Mouse (Mus musculus) activated CD4-positive, CD25-positive, alpha-beta regulatory T cell, adult 4 months (primary cell): ENCODE results near the gene Corin. TPM values are rescaled to one million over a fixed set of nuclear protein-coding genes. Genes with fewer than 3 reads are reported as not detected.

Source experiments
- ATAC-seq: one replicate; pipeline ENCODE4 v1.8.0; 2017
- polyA plus RNA-seq, 2 experiments: library from polyadenylated mRNA; unstranded; fragments of 100-300 nt; shearing (Covaris generic); gene quantifications; one replicate each; pipeline ENCODE4 v1.2.1; 2017

Corin gene
- under 1 TPM in 1 of 2 experiments, not detected in 1; 0.09 TPM for polyA plus RNA-seq

GRCm38 (mm10) chr5:72503531-72504523 lies at the start of gene Corin:
Corin (minus strand) TSS chr5:72504473.
- no peak for ATAC-seq

GRCm38 (mm10) chr5:72551209-72551608 lies 46.9 kb upstream of the Corin start:
- ATAC-seq: no peak

GRCm38 (mm10) chr5:72528896-72529295 lies 24.6 kb upstream of the Corin start:
- ATAC-seq: no peak

DNA sequence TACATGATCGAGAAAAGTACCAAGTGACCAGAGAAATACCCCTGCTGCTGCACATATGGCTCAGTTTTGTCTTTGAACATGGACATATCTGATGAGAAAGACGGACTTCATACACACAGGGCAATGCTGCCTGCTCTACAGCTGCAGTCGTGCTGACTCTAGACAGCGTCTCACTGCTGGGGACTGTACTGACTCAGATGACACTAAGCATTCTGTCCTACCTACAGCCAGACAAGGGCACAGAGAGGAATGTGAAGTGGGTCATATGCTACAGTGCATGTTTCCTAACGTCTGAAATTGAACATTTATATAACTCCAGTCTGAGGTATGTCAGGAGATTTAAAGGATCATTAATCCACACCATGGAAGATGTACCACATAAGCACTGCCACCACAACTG lies 9.5 kb upstream of the Corin start:
- no peak for ATAC-seq

GRCm38 (mm10) chr5:72505740-72506139 lies 1.5 kb upstream of the Corin start:
- no peak for ATAC-seq

- ATAC-seq: no peak
These were observed 1.5 kb downstream of the Corin start for GRCm38 (mm10) chr5:72502778-72503177.

DNA sequence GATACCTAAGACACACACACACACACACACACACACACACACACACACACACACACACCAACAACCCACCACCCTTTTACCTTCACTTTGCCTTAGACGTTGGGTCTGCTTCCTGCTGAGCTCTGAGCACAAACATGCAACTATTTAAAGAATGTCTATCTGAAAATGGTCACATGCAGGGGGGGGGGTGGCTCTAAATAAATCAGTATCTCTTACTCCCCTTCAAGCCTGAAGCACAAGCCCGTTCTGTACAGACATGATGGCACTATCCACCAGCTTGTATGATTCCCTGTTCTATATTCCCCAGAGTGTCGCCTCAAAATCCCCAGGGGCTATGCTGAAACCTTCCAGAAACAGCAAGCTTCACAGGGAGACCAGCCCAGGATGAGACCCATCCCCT lies 2.5 kb downstream of the Corin start:
- ATAC-seq: no peak

GRCm38 (mm10) chr5:72498271-72498670 lies 6.0 kb downstream of the Corin start:
- no peak for ATAC-seq

DNA sequence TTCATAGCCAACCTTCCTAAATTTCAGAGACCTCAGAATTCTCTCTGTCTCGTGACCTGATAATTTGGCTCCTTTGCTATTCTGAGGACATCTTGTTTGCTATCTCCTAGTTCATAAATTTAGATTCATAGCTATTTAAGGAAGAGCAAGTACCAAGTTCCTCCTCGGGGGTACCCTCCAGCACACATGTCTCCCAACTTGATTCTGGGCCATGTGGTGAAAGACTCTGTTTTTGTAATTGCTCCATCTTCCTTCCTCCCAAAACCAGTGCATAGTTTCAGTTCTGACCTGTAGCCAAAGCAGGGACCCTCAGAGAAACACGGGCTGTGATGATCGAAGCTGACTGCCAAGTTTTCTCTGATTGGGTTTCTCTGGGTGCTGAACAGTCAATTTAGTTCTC lies 7.5 kb downstream of the Corin start:
- no peak for ATAC-seq

DNA sequence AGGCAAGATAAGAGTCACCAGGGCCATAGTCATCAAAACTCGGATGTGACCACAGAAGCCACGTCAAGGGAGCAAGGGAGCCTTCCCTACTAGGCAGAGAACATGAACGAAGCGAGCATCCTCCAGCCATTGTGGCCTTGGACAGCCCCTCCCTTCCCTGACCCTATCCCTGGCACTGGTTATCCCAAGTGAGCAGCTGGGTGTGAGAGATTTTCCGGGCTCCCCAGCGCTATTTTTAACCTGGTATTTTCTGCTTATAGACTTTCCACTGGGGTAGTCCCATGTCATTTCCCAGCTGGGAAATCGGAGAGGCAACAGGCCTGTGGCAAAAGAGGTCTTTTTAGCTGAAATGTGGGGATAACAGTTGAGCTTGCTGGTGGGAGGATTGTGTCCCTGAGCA lies 10.4 kb downstream of the Corin start:
- ATAC-seq: no peak

DNA sequence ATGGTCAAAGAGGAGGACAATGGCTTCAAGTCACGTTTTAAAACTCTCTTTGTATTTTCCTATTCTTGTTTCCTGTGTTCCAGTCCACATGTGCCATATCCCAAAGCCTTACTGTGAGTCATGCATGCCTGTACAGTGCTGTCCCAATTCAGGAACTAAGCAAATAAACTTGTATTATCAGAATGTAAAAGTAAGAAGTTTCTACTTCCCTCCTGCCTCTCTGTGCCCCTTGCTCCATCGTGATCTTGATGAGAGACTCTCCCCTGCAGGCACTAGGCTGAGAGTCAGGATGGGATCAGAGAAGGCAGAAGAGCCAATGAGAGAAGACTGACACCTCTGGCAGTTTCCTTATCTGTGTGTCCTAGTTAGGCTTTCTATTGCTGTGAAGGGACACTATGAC lies 13.0 kb downstream of the Corin start:
- no peak for ATAC-seq

- ATAC-seq: no peak
These were observed 23.8 kb downstream of the Corin start for GRCm38 (mm10) chr5:72480456-72480855.

DNA sequence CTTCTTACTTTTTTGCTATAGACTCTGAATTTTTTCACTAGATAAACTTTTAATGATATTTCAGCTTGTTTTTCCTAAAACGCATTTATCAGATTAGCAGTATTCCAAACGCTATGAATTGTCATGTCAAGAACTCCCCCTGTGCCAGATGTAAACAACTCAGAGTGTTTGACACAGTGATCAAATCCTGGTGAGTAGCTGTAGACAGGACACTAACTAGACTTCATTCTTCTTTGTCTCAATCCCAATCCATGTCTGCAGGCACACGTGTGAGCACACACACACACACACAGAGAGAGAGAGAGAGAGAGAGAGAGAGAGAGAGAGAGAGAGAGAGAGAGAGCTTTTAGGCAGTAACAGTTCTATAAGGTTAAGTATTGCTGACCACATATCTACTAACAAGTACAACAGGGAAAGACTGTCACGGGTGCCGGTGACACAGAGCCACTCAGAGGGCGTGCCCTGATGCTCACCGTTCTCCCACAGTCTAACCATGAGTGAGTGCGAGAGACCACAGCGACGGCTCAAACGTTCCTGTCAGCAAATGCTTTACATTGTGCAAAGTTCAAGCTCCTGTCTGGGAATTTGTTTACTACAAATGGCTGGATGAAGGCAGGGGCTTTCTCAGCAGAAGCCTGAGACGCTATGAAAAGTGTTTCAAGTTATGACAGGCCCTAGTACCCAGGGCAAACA lies 31.8 kb downstream of the Corin start:
- ATAC-seq: no peak

DNA sequence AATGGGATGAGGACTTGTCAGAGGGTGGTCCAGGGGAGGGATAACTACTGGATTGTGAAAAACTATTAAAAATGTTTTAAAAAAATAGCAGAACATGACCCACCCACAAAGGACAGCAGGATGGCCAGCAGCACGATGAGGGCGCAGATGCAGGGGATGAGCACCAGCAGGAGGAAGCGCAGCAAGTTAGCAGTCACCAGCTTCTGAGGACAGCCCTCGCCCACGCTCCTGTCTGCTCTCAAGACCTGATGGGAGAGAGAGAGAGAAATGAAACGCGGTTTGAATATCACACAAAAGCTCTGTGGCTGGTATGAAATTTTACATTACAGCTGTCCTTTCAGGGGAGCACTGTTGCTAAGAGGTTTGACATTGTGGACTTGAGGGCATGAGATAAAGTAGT lies 32.5 kb downstream of the Corin start:
- ATAC-seq: no peak

GRCm38 (mm10) chr5:72464932-72465331 lies 39.3 kb downstream of the Corin start:
- ATAC-seq: no peak

- no peak for ATAC-seq
These were observed 44.7 kb downstream of the Corin start for GRCm38 (mm10) chr5:72459374-72460112.

DNA sequence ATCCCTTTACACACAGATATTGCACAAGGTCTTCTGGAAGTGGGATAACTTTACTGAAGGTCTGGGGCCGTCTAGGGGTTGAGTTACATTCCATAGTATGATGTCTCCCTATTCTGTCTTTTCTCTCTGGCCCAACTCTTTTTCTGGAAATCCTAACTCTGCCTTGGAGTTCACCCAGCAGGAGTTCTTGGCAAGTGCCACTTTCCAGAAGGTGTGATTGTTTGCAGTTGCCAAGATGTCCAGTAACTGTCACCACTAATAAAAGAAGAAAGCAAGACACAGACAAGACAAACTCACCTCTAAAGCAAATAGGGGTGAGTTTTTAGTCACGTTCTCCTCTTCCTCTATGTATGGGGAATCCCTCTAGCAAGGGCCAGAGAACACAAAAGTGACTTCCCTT lies 50.6 kb downstream of the Corin start:
- ATAC-seq: no peak

- no peak for ATAC-seq
These were observed 51.1 kb downstream of the Corin start for GRCm38 (mm10) chr5:72453176-72453575.

DNA sequence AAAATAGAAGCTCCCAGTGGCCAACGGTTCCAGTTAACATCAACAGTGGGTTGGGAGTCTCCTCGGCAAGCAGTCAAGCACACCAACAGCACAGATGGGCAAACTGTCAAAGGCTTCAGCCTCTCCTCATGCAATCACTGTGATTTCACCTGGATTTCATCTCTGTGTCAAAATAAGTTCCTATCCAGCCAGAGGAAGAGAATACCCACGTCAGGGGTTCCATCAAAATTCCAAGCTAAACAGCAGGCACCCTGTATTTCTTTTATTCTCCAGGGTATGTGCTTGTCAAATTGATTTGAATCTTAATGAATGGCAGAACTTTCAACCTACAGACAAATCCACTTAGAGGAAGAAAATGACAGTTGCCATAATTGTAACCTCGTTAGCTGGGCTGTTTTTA lies 51.5 kb downstream of the Corin start:
- ATAC-seq: no peak

DNA sequence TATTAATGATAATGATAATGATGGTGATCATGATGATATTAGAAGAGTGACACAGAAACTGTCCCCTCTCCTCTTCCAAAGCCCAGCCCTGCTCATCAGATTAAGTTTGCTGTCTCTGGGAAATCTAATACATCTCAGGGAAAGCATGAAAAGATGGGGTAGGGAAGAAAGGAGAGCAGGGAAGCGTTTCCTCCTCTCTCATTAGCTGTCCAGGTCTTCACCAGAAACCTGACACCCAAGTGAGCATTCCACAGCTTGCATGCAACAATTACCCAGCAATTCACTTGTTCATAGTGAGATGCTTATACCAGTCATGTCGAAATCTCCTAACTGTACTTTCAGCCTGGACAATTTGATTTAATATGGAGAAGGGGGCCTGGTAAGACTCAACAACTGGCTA lies 55.4 kb downstream of the Corin start:
- ATAC-seq: no peak

DNA sequence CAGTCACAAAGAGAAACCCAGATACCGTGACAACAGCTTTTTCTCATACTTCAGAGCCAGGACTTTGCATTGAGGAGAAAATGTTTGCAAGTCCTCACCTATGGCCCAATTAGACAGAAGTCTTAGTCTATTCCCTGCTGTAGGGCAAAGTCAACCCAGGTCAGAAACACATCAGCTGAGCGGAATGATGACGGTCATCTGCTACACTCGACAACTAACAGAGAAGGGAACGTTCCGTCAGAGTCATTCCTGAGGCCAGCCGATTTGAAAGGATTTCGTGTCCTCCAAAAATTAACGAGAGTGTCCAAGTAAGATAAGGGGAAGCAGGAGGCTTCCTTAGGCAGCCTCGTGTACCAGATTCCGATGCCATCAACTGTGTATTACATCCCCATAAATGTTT lies 58.2 kb downstream of the Corin start:
- no peak for ATAC-seq

DNA sequence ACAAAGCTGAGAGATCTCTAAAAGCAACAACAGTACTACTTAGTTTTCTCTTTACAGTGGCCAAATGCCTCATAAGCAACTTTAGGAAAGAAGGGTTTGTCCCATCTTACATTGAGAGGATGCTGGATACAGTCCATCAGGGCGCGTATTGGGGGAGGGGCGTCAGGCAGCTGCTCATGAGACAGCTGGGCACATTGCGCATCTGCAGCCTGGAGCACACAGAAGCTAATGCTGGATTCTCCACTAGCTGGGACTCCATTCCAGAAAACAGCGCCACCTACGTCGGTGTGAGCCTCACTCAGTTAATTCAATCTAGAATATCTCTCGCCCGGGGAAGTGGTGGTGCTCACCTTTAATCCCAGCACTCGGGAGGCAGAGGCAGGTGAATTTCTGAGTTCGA lies 60.3 kb downstream of the Corin start:
- no peak for ATAC-seq

DNA sequence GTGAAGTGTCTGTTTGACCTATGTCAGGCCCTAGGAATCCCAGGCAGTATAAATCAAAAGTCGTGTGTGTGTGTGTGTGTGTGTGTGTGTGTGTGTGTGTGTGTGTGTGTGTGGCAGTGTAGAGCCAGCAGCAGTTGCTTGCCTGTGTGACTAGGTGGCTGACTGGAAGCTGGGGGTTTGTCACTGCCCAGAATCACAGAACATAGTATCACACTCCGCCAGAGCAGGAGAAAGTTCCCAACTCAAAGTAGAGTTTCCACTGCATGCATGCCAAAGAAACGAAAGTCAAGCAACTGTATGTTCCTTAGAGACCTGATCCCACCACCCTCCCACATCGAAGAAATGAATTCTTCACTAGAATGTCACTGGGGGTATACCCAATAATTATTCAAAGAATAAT lies 61.3 kb downstream of the Corin start:
- no peak for ATAC-seq
